Mouse (Mus musculus) gastrocnemius, adult 2 months (tissue): ENCODE measurements around the gene Gm572. TPM values are rescaled to one million over a fixed set of nuclear protein-coding genes. Genes with fewer than 3 reads are reported as not detected.

Experiments
- DNase-seq: peaks from one replicate; pipeline ENCODE4 v3.0.0; 2022
- H3K27ac ChIP-seq: fragments of 200-600 bp; 2 replicates; pipeline ENCODE4 v1.8.1; 2022; ENCODE audit warnings: mild to moderate bottlenecking
- H3K4me3 ChIP-seq: fragments of 200-600 bp; 2 replicates; pipeline ENCODE4 v1.8.1; 2022; ENCODE audit warnings: mild to moderate bottlenecking, moderate library complexity
- CTCF ChIP-seq: fragments of 200-600 bp; IDR thresholded peaks from 2 replicates; pipeline ENCODE4 v1.8.1; 2022; ENCODE audit warnings: antibody characterized with exemption, mild to moderate bottlenecking, moderate library complexity
- intact Hi-C: fragments of 180-260 bp; cut with DNase I; formaldehyde crosslinking; loops from one replicate; pipeline ENCODE4 v1.15.1; 2025
- total RNA-seq, 2 experiments: library from RNA; stranded (reverse); gene quantifications; 2 replicates each; pipeline ENCODE4 v1.2.3; 2021

Gene Gm572
- total RNA-seq, 2 experiments from 2014 or later: 6.1 to 6.8 TPM

DNA sequence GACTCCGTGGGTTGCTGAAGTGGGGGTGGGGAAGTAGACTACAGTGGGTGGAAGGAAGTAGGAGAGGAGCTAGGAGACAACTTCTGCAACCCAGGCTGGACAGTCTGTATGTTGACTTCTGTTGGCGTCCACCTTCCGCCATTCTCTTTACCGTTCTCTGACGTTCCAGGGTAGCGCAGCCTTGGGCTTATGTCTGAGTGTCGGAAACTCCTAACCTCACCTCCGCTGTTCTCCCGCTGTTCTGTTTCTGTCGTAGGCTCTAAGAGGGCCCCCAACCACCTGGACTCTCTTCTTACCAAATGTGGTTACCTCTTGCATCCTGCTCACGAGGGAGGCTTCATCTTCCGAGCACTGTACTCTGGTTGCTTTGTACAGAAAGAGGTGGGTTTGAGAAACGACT lies 14.7 kb downstream of the Gm572 start:
- no peak for TF ChIP-seq CTCF
- Histone ChIP-seq H3K27ac (no peak overlapping the region), H3K4me3 (no peak overlapping the region)
- intact Hi-C loops: no loop called here
- DNase-seq: no peak

DNA sequence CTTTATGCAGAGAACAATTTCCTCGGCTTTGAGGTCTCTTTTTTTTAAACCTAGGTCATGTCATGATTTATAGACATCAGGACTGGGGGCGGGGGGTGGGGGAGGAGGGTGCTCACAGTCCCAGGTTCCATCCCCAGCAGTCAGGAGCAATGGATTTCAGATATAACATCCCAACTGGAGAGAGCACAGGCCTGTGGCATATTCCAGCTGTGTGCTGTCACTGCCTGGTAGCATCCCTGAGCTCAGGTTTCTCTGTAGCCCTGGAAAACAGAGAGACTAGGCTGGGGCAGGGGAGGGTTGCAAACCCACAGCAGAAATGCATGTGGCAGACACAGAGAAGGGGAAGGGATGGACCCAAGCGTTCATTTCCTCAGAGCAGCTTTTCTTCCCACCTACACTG lies 17.1 kb downstream of the Gm572 start:
- H3K4me3 ChIP-seq: no peak overlapping the region
- intact Hi-C loops: no loop called here
- no peak overlapping the region for H3K27ac ChIP-seq
- TF ChIP-seq CTCF: no peak
- no peak for DNase-seq

DNA sequence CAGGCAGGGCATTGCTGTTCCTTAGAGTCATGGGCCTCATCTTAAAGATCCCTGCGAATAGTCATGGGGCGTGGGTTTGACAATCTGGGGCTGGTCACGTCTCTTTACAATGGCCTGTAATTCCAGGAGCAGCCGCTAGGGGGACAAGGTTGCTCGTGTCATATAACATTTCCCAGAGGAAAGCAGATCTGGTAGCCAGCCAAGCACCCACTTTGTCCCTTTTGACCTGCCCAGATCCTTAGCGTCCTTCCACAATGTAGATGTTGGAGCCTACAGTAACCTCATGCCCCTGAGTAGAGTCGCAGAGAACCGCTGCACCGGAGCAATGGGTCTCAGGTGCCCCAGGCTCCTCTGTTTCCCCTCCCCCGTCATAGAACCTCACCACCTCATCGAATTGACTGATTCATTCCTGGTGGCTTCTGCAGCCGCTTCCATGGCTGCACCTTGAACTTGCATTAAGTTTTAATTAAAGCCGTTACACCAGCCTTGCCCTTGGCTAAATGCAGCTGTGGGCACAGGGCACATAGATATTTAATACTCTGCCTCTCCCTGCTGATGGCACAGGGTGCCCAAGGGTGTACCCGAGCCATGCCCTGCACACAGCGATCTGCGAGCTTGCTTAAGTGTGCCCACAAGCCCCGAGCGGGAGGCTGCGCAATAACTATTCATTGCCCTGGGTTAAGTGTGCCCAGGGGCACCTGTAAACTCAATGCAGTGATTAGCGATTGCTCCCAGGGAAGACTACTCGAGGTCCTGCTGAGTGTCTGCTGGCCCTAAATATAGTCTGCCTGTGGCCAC lies 19.2 kb downstream of the Gm572 start:
- peak; percentile 87 for DNase-seq
- intact Hi-C loops: no loop called here
- peak overlapping the region; percentile 86 for H3K27ac ChIP-seq
- TF ChIP-seq CTCF: peak; percentile 87
- peak overlapping the region; percentile 63 for H3K4me3 ChIP-seq

DNA sequence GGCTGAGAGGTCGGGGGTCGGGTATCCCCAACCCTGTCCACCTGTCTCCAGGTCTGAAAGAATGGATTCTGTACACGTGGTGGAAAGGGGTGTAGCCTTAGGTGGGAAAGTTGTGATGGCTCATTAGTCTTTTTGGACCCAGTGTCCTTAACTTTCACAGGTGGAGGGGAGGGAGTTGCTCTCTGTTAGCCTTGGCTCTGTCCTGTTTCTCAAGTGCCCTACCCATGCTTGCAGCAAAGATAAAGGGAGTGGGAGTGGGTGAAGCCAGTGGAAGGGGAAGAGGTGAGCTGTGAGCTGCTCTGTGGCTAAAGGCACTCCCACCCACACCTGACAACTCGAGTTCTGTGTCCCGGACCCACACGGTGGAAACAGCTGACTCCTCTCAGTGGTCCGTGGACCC lies 20.2 kb downstream of the Gm572 start:
- intact Hi-C loops: no loop called here
- peak overlapping the region; percentile 86 for H3K27ac ChIP-seq
- DNase-seq: no peak
- no peak for TF ChIP-seq CTCF
- H3K4me3 ChIP-seq: no peak overlapping the region

DNA sequence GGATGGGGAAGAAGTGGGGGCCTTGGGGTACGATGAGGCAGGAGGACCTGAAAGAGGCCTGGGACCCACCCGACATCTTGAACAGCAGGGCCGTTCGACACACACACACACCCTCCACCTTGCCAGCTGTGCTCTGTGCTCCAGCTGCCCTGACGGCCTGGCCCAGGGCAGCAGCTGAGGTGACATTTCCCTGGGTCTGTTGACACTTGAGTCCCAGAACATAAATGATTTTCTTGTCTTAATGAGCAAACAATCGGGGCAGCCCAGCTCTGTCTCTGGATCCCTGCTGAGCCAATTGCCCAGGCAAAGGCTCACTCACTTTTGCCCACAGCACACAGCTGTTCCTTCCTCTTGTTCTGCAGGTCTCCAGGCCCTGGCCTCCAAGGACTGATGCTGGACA lies 20.9 kb downstream of the Gm572 start:
- TF ChIP-seq CTCF: no peak
- no peak for DNase-seq
- Histone ChIP-seq H3K4me3 (no peak overlapping the region), H3K27ac (no peak overlapping the region)
- intact Hi-C loops: no loop called here

DNA sequence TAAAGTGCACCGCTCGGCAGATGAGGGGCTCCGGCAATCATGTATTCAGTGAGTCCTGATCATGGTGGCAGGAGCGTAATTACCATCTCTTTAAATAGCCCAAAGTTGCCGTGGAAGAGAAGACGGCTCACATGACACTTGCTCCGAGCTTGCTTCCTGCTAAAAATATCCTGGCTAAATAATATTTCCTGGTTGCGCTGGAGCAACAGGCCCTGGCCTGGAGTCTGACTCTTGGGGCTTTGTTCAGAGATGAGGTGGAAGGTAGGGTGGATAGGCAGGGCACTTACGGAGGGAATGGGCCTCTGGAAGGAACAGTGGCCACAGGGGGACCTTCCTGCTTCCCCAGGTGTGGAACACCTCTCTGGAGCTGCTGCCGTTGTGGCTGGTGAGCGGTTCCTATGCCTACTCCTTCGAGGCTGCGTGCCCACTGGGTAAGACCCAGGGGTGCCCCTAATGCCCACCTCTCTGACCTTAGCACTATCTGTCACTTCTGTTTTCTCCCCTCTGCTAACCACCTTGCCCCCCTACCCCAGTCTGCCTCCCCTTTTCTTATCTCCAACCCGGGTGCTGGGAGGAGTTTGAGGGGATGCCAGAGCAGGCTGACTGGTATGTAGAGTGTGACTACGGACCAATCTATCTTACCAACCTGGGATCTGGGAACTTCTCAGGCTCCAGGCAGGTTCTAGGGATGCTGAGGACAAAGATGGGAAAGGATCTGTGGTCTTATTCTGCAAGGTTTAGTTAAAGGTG lies 24.1 kb downstream of the Gm572 start:
- peak overlapping the region; percentile 79 for H3K4me3 ChIP-seq
- intact Hi-C loops: no loop called here
- no peak for TF ChIP-seq CTCF
- peak overlapping the region; percentile 99 for H3K27ac ChIP-seq
- peak; percentile 76 for DNase-seq

DNA sequence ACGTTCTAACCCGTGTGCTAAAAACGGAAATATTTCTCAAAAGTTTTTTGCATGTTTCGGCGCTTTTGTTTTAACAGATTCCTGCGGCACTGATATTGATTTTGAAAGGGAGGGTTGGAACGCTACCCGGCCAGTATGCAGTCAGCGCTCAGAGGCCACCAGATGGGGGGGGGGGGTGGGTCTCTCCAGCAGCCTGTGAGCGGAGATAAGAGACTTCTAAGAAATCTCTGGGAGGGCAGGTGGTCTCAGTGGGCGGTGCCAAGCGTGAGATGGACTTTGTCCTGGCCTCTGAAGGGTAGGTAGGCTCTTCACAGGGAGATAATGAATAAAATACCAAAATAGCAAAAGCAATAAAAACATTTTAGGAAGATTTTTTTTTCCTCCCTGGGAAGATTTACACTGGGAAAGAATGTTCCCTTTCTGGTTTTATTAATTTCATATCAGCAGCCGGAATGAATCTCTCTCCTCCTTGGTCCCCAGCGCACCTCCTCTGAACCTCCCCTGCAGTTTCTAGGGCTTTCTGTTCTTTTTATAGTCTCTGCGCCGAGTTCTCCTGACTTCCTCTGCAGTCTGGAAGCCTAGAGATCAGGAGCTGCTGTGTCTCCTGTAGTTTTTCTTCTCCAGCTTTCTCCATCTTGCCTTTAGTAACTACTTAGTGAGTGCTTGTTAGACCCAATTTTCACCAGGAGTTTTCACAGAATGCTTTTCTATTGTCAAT lies 28.3 kb downstream of the Gm572 start:
- TF ChIP-seq CTCF: no peak
- Histone ChIP-seq H3K4me3 (no peak overlapping the region), H3K27ac (no peak overlapping the region)
- intact Hi-C loops: no loop called here
- no peak for DNase-seq

DNA sequence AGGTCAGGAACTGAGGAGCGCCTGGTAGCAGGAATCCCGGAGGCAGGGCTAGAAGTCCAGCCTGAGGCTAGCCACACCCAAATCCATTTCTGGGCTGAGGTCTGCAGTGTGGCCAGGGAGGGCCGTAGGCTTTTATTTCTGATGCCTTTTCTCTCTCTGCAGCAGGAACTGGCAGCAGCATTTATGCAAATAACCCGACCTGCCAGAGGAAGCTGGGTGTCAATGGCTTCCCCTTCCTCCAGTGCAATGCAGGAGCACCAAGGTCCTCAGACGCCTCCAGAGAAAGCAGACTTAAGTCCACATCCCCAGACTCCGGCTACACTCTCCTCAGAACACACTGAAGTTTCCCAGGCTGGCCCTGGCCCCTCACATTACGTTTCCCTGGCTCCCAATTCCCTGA lies 31.9 kb downstream of the Gm572 start:
- TF ChIP-seq CTCF: no peak
- intact Hi-C loops: no loop called here
- peak overlapping the region; percentile 57 for H3K27ac ChIP-seq
- no peak for DNase-seq
- peak overlapping the region; percentile 18 for H3K4me3 ChIP-seq

DNA sequence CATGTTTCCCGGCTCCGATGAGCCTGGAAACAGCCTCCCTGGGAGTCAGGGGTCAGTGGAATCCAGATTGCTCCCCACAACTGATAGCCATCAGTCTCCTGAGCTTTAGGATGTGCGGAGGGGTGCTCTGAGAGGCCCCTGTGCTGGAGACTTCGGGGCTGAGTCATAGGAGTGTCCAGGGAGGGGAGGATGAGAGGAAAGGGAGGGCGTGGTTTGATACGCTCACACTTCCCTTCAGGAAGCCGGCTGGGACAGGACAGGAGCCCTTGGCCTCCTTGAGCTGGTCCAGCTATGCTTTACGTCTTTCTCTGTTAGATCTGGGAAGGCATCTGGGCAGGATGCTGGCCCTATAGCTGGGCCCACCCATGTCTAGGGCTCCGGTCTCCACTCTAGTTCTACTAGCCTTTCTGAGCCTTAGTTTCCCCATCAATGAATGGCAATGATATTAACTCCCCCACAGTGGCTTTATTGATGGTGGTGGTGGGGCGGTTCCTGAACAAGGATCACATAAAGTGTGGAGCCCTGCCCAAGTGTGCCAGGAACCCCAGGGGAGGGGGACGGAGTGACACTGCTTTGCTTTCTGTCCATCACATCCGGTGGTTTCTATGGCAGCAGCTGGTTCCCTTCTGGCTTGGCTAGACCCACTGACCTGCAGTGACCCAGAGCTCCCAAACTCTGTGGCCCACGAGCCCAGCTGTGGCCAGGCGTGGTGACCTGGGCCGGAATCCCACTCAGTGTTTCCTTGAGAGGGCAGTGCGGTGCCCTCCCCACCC lies 33.3 kb downstream of the Gm572 start:
- H3K27ac ChIP-seq: peak overlapping the region; percentile 57
- peak; percentile 53 for DNase-seq

DNA sequence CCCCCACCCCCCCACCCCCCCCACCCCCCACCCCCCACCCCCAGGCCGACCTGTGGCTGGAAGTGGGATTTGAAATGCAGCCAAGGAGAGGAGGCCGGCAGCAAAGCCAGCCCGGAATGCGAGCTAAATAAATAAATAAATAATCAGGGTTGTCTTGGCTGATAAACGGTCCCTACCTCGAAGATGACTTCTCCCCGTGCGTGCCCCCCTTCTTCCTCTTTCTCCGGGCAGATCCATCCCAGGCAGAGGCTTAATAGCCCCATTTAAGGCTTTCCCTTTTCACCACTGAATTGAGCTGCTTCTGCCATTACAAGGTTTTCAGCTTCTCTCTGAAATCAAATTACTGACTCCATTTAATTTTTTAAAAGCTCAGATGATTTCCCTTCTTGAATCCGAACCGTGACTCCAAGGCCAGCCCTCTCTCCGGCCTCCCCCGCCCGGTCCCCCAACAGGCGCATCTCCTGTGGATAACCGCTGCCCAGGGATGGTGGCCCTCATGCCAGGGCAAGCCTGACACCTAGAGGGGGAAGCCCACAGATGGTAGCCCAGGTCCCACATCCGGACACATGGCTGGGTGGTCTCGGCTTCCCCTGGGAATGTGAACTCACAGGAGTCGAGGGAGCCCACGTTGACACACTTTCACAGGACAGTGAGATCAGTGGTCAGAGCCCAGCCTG lies 34.0 kb downstream of the Gm572 start:
- no peak overlapping the region for H3K27ac ChIP-seq
- peak; percentile 43; the same call in 1 of the 2 replicates for TF ChIP-seq CTCF
- H3K4me3 ChIP-seq: no peak overlapping the region
- peak; percentile 63 for DNase-seq
- intact Hi-C loops: no loop called here

More for the DNA sequence above, 33.3 kb downstream of the Gm572 start:
- intact Hi-C loops: no loop called here
- peak overlapping the region; percentile 36 for H3K4me3 ChIP-seq
- TF ChIP-seq CTCF: no peak

DNA sequence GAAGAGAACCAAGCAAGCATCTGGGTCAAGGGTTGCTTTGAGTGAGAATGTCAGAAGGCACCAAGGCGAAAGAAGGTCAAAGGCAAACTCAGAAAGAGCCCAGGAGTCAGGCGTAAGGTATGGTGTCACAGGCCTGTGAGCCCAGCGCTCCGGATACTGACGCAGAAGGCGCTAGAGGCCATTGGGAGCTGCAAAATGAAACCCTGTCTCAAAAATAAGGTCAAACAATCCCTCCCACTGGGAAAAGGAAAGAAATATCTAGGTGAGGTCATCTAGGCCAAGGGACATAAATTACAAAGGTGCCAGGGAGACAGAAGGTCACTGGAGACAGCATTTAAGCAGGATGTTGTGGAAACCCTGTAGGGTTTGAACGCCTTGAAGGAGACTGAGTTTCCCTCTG lies 35.0 kb downstream of the Gm572 start:
- H3K27ac ChIP-seq: no peak overlapping the region
- intact Hi-C loops: no loop called here
- no peak overlapping the region for H3K4me3 ChIP-seq
- no peak for DNase-seq
- TF ChIP-seq CTCF: no peak
